Mouse (Mus musculus): Measurements from ENCODE around the gene Gm960. TPM values are rescaled to one million over a fixed set of nuclear protein-coding genes. Genes with fewer than 3 reads are reported as not detected.

Gene Gm960
- polyA plus RNA-seq, 1 experiment from 2014 or later, result 5.0 TPM

GRCm38 (mm10) chr19:4717281-4717680, 18.8 kb upstream of the Gm960 start:
- H3K4me1 ChIP-seq (ENCODE audit: control insufficient read depth, insufficient read depth, low read length), result peaks cover 3% of the 10 kb centered on the region; the same call in 1 of the 2 replicates

GRCm38 (mm10) chr19:4716756-4717155, 18.3 kb upstream of the Gm960 start:
- Histone ChIP-seq H3K9ac (ENCODE audit: low read length) (no peak overlapping the region), H3K36me3 (ENCODE audit: control insufficient read depth, insufficient read depth, low read length) (peaks cover 27% of the 10 kb centered on the region), H3K27me3 (replicated peaks; ENCODE audit: control insufficient read depth, insufficient read depth, low read length) (no peaks in the 10 kb centered on the region), H3K9me3 (replicated peaks; ENCODE audit: control insufficient read depth, low read length) (no peaks in the 10 kb centered on the region), H3K4me1 (ENCODE audit: control insufficient read depth, insufficient read depth, low read length) (peaks cover 3% of the 10 kb centered on the region; the same call in 1 of the 2 replicates), H3K4me3 (ENCODE audit: low read depth, low read length) (no peak overlapping the region), H3K4me2 (ENCODE audit: low read length) (no peak overlapping the region), H3K27ac (ENCODE audit: low read depth, low read length) (no peak overlapping the region)
- DNase-seq (ENCODE audit: low spot score) (no peak), ATAC-seq (no peak)
- WGBS, result 98% methylated on average over 14 of the region's 14 CpGs

More at GRCm38 (mm10) chr19:4717281-4717680, 18.8 kb upstream of the Gm960 start:
- Histone ChIP-seq H3K9ac (ENCODE audit: low read length) (no peak overlapping the region), H3K36me3 (ENCODE audit: control insufficient read depth, insufficient read depth, low read length) (peaks cover 28% of the 10 kb centered on the region), H3K27ac (ENCODE audit: low read depth, low read length) (no peak overlapping the region), H3K4me2 (ENCODE audit: low read length) (no peak overlapping the region), H3K27me3 (replicated peaks; ENCODE audit: control insufficient read depth, insufficient read depth, low read length) (no peaks in the 10 kb centered on the region), H3K4me3 (ENCODE audit: low read depth, low read length) (no peak overlapping the region), H3K9me3 (replicated peaks; ENCODE audit: control insufficient read depth, low read length) (no peaks in the 10 kb centered on the region)
- ATAC-seq, result no peak
- WGBS, result 97% methylated on average over 2 of the region's 2 CpGs
- DNase-seq (ENCODE audit: low spot score), result no peak

GRCm38 (mm10) chr19:4713886-4714285, 15.4 kb upstream of the Gm960 start:
- WGBS, result 76% methylated on average over 3 of the region's 3 CpGs
- no peaks in the 10 kb centered on the region for H3K9me3 ChIP-seq (replicated peaks; ENCODE audit: control insufficient read depth, low read length)
- no peak overlapping the region for H3K27ac ChIP-seq (ENCODE audit: low read depth, low read length)

GRCm38 (mm10) chr19:4712781-4713526, 14.5 kb upstream of the Gm960 start:
- Histone ChIP-seq H3K9ac (ENCODE audit: low read length) (peak overlapping the region; percentile 95), H3K9me3 (replicated peaks; ENCODE audit: control insufficient read depth, low read length) (no peaks in the 10 kb centered on the region), H3K4me3 (ENCODE audit: low read depth, low read length) (peak overlapping the region; percentile 75), H3K4me1 (ENCODE audit: control insufficient read depth, insufficient read depth, low read length) (peaks cover 3% of the 10 kb centered on the region; the same call in 1 of the 2 replicates), H3K4me2 (ENCODE audit: low read length) (peak overlapping the region; percentile 77), H3K36me3 (ENCODE audit: control insufficient read depth, insufficient read depth, low read length) (no peaks in the 10 kb centered on the region), H3K27me3 (replicated peaks; ENCODE audit: control insufficient read depth, insufficient read depth, low read length) (no peaks in the 10 kb centered on the region), H3K27ac (ENCODE audit: low read depth, low read length) (peak overlapping the region; percentile 90)
- DNase-seq (ENCODE audit: low spot score) (no peak), ATAC-seq (no peak)
- whole genome bisulfite sequencing, result 35% methylated on average over 13 of the region's 13 CpGs

More at GRCm38 (mm10) chr19:4713886-4714285, 15.4 kb upstream of the Gm960 start:
- no peaks in the 10 kb centered on the region; the same call in 1 of the 2 replicates for H3K36me3 ChIP-seq (ENCODE audit: control insufficient read depth, insufficient read depth, low read length)
- H3K4me1 ChIP-seq (ENCODE audit: control insufficient read depth, insufficient read depth, low read length), result peaks cover 3% of the 10 kb centered on the region; the same call in 1 of the 2 replicates
- DNase-seq (ENCODE audit: low spot score), result no peak
- H3K4me2 ChIP-seq (ENCODE audit: low read length), result peak overlapping the region; percentile 77
- no peak for ATAC-seq
- H3K9ac ChIP-seq (ENCODE audit: low read length), result peak overlapping the region; percentile 95; the same call in 1 of the 2 replicates
- H3K27me3 ChIP-seq (replicated peaks; ENCODE audit: control insufficient read depth, insufficient read depth, low read length), result no peaks in the 10 kb centered on the region
- H3K4me3 ChIP-seq (ENCODE audit: low read depth, low read length), result peak overlapping the region; percentile 75; the same call in 1 of the 2 replicates

GRCm38 (mm10) chr19:4712156-4712780, 13.8 kb upstream of the Gm960 start:
- peak overlapping the region; percentile 75 for H3K4me3 ChIP-seq (ENCODE audit: low read depth, low read length)
- peak overlapping the region; percentile 95 for H3K9ac ChIP-seq (ENCODE audit: low read length)
- peak overlapping the region; percentile 77 for H3K4me2 ChIP-seq (ENCODE audit: low read length)
- peaks cover 3% of the 10 kb centered on the region; the same call in 1 of the 2 replicates for H3K4me1 ChIP-seq (ENCODE audit: control insufficient read depth, insufficient read depth, low read length)
- ATAC-seq, result peak; percentile 60
- H3K9me3 ChIP-seq (replicated peaks; ENCODE audit: control insufficient read depth, low read length), result no peaks in the 10 kb centered on the region
- H3K27ac ChIP-seq (ENCODE audit: low read depth, low read length), result peak overlapping the region; percentile 90
- no peaks in the 10 kb centered on the region for H3K36me3 ChIP-seq (ENCODE audit: control insufficient read depth, insufficient read depth, low read length)
- no peaks in the 10 kb centered on the region for H3K27me3 ChIP-seq (replicated peaks; ENCODE audit: control insufficient read depth, insufficient read depth, low read length)
- WGBS, result under 1% methylated on average over 60 of the region's 60 CpGs
- peak; percentile 57 for DNase-seq (ENCODE audit: low spot score)

- under 1% methylated on average over 25 of the region's 65 CpGs for WGBS
- Histone ChIP-seq H3K4me3 (ENCODE audit: low read depth, low read length) (peak overlapping the region; percentile 75), H3K9me3 (replicated peaks; ENCODE audit: control insufficient read depth, low read length) (no peaks in the 10 kb centered on the region)
Observed at GRCm38 (mm10) chr19:4711601-4712155, 13.2 kb upstream of the Gm960 start.

GRCm38 (mm10) chr19:4711098-4711600, 12.7 kb upstream of the Gm960 start, which contains the start of gene Sptbn2:
Gene Sptbn2, plus strand, starts transcription at chr19:4711167.
- Histone ChIP-seq H3K4me3 (ENCODE audit: low read depth, low read length) (peak within 1 kb of the TSS; percentile 75), H3K27me3 (replicated peaks; ENCODE audit: control insufficient read depth, insufficient read depth, low read length) (no peaks in the 10 kb centered on the region), H3K9me3 (replicated peaks; ENCODE audit: control insufficient read depth, low read length) (no peaks in the 10 kb centered on the region), H3K4me1 (ENCODE audit: control insufficient read depth, insufficient read depth, low read length) (peaks cover 3% of the 10 kb centered on the region; the same call in 1 of the 2 replicates), H3K36me3 (ENCODE audit: control insufficient read depth, insufficient read depth, low read length) (no peaks in the 10 kb centered on the region), H3K9ac (ENCODE audit: low read length) (peak within 1 kb of the TSS; percentile 95), H3K27ac (ENCODE audit: low read depth, low read length) (peak within 1 kb of the TSS; percentile 90), H3K4me2 (ENCODE audit: low read length) (peak within 1 kb of the TSS; percentile 77)
- DNase-seq (ENCODE audit: low spot score) (peak; percentile 69), ATAC-seq (peak; percentile 33; the same call in 1 of the 2 replicates)
- WGBS, result 10% methylated on average over 13 of the region's 13 CpGs

More at GRCm38 (mm10) chr19:4711601-4712155, 13.2 kb upstream of the Gm960 start:
- Histone ChIP-seq H3K4me1 (ENCODE audit: control insufficient read depth, insufficient read depth, low read length) (peaks cover 3% of the 10 kb centered on the region; the same call in 1 of the 2 replicates), H3K4me2 (ENCODE audit: low read length) (peak overlapping the region; percentile 77), H3K36me3 (ENCODE audit: control insufficient read depth, insufficient read depth, low read length) (no peaks in the 10 kb centered on the region), H3K9ac (ENCODE audit: low read length) (peak overlapping the region; percentile 95), H3K27me3 (replicated peaks; ENCODE audit: control insufficient read depth, insufficient read depth, low read length) (no peaks in the 10 kb centered on the region), H3K27ac (ENCODE audit: low read depth, low read length) (peak overlapping the region; percentile 90)
- DNase-seq (ENCODE audit: low spot score) (peak; percentile 79), ATAC-seq (peak; percentile 76)

GRCm38 (mm10) chr19:4708765-4709164, 10.3 kb upstream of the Gm960 start:
- DNase-seq (ENCODE audit: low spot score) (no peak), ATAC-seq (no peak)
- no peak overlapping the region for H3K4me3 ChIP-seq (ENCODE audit: low read depth, low read length)
- no peak overlapping the region for H3K27ac ChIP-seq (ENCODE audit: low read depth, low read length)
- no peaks in the 10 kb centered on the region for H3K9me3 ChIP-seq (replicated peaks; ENCODE audit: control insufficient read depth, low read length)
- no peak overlapping the region for H3K9ac ChIP-seq (ENCODE audit: low read length)
- peaks cover 1% of the 10 kb centered on the region; the same call in 1 of the 2 replicates for H3K4me1 ChIP-seq (ENCODE audit: control insufficient read depth, insufficient read depth, low read length)
- H3K27me3 ChIP-seq (replicated peaks; ENCODE audit: control insufficient read depth, insufficient read depth, low read length), result no peaks in the 10 kb centered on the region
- 84% methylated on average over 10 of the region's 10 CpGs for WGBS
- no peak overlapping the region for H3K4me2 ChIP-seq (ENCODE audit: low read length)
- H3K36me3 ChIP-seq (ENCODE audit: control insufficient read depth, insufficient read depth, low read length), result no peaks in the 10 kb centered on the region

Data from forebrain, embryonic 14.5 days (tissue).